Mouse (Mus musculus) liver (tissue): ENCODE measurements at regions not wholly inside any gene's neighbourhood (a gene's known extent, or its start where the extent isn't known, plus 50 kb on each side); places are given as distances from the start of the nearest gene placed in this dataset.

ENCODE experiments used
- DNase-seq: peaks from one replicate; pipeline ENCODE4 v3.0.0-alpha.2; 2020; ENCODE audit warnings: mixed read lengths

DNA sequence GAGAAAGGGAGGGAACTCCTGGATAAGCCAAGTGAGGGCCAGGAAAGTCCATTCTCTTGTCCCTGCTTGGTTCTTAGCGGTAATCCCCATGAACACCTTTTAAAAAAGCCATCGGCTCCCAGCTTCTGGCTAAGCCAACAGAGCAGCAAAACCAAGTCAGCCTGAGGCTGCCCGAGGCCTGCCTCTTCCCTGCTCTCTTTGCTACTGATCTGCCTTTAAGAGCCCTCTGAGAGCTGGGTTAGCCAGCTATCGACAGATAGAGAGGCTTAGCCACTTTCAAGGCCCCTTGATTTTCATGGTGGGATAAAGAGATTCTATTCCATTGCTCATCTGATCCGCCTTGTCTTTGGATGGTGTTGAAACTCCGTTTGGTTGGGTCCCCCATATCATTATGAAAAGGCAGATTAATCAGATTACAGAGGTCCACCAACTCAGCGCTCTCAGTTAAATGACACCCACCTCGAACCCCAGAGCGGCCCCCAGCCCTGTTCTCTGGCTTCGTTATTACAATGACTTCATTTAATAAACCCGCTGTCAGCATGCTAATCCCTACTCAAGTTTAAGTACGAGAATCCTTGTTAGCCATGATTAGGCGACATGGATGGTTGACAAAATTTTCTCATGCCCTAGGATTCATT is 66.1 kb downstream of the Slc4a3 start:
- DNase-seq, result no peak

DNA sequence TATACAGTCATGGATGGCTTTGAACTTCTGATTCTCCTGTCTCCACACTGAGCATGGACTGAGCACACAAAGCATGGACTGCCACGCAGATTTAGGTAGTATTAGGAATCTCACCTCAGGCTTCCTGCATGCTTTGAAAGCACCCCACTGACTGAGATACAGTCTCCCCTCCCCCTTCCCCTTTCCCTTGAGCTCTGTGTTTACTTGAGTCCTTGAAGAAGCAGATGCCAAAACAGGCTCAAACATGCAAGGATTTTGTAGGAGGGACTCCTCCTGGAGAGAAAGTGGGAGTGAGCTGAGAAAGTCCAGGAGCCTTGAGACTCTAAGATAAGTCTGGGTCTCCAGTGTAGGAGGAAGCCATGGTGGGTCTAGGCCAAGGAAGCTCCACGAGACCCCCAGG is 67.1 kb downstream of the Slc4a3 start:
- no peak for DNase-seq

DNA sequence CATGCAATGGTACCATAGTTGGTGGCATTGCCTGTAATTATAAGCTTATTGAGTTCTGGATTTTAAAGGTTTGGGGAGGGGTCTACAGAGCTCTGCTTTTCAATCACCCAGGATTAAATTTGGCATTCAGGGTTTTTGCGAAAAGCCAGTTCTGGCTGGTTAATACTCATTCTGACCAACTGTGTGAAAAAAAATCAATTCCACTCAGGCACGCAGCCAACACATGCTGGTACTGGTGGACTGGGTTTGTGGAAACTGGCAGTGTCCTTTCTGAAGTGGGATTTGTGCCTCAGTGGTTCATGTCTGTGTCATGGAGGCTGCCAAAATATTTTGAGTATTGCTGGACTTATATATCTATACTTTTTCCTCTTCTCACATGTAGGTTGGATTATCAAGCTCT is 70.9 kb downstream of the Slc4a3 start:
- no peak for DNase-seq

DNA sequence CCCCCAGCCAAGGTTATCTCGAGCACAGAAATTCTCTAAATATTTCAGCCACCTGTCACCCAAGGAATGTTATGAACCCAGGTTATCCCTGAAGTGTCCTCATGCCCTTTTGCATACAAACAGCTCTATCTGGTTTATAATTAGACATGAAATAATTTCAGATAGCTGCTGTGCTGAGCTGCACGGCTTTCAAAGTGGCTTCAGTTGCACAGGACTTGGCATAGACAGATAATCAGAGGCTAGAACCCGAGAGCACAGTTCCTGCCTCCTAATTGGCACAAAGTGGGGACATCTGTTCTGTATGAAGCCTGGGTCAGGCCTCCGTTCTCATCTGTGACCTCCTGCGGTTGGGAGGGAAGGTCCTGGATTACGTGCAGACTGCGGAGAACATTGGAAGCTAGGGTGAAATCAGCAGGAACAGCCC is 72.3 kb downstream of the Slc4a3 start:
- no peak for DNase-seq

DNA sequence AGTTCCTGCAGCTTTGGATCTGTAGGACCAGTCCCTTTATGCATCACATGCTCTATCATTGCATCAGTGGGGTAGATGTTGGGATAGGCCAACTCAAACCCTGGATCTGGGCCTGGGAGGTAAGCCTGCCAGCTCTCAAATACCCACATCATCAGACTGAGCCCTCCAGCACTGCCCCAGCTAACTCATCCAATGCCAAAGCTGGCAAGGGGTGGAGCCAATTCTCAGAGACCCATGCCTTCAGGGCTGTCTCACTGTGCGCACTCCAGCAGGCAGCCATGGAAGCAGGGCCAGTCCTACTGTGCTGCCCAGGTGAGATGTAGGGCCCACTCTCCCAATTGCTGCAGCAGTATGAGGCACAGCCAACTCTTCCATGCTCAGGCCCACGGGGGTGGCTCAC is 84.2 kb downstream of the Slc4a3 start:
- DNase-seq, result no peak

DNA sequence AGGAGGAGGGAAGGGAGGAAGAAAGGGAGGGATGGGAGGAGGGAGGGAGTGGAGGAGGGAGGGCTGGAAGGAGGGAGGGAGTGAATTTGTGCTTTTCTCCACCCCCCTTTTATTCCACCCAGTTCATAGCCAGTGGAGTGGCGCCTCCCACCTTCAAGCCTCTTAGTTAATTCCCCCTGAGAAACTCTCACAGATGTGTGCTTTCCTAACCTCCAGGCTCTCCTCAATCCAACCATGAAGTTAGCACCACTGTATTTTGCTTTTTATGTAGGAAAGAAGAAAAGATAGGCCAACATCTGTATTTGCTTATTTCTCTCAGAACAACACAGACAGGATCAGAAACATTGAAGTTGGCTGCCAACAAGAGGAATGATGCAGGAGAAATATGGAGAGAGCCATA is 85.7 kb downstream of the Slc4a3 start:
- DNase-seq, result no peak

DNA sequence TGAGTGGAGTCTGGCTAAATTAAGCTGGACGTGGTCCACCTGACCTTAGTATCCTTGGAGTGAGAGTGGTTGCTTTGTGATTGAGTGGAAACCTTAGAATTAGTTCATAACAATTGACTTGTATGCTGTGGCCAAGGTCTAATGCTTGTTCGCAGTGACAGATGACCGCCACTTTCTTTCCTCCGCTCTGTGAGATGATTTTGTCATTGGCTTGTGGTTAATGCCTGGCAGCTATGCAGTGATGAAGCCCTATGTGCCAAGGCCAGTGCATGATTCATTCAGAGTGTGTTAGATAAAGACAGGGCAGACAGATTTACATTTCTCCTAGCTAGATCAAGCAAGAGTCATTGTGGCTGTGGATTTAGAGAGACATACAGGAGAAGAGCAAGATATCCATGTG is 89.5 kb downstream of the Slc4a3 start:
- DNase-seq, result no peak

DNA sequence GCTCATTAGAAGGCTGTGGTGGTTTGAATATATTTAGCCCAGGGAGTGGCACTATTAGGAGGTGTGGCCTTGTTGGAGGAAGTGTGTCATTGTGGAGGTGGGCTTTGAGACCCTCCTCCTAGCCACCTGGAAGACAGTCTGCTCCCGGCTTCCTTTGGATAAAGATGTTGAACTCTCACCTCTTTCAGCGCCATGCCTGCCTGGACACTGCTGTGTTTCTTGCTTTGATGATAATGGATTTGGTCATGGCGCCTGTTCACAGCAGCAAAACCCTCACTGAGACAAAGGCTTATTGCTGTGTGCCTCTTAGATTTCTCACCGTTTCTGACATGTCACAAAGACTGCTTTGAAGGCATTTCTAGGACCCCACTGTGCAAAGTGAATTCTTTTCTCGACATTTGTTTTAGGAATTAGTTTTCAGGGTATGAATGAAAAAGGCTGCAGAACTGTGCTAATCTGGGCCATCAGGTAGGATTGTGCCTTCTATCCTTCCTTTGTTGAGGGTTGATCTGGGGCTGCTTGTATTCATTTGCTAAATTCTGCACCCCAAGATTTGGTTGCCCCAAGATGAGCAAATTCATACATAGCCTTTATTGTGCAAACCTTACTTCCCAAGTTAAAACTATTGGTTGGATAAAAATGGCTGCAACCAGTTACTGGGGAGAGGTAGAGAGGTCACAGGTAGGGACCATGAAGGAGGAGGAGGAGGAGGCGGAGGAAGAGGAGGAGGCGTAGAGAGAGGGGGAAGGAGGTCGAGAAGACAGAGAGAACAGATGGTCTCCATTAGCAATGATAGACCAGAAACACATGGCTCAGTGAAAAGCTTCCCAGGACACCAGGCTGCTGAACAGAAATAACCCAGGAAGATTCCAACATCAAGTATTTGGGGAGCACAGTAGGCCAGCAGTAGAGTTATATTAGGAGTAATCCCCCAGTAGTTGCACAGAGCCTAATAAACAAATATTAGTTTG is 93.2 kb downstream of the Slc4a3 start:
- no peak for DNase-seq

DNA sequence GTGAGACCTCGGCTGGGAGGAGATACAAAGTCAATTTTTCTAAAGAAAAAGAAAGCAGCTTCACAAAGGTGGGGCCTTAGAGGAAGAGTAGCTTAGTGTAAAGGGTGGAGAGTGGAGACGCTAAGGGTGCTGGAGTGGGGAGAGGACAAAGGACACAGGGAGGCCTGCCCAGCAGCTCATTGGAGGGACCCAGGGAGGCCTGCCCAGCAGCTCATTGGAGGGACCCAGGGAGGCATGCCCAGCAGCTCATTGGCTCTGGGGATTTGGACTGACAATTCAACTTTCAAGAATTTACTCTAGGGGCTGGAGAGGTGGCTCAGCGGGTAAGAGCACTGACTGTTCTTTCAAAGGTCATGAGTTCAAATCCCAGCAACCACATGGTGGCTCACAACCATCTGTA is 96.4 kb downstream of the Slc4a3 start:
- no peak for DNase-seq

DNA sequence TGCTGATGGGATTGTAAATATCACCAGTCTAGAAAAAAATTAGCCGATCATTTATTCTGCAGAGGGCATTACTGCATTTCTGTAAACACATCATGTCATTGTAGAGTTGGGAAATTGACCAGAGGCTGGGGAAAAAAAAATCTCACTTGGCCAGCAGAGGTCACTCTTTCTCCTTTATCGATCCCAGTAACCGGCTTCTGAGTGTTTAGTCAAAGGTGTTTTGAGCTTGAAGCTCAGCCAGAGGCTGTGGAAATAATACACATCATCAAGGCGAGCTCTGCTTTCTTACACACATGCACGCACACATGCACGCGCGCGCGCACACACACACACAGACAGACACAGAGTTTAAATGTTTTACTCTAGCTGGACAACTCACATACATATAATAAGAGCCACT is 106.5 kb downstream of the Slc4a3 start:
- no peak for DNase-seq

DNA sequence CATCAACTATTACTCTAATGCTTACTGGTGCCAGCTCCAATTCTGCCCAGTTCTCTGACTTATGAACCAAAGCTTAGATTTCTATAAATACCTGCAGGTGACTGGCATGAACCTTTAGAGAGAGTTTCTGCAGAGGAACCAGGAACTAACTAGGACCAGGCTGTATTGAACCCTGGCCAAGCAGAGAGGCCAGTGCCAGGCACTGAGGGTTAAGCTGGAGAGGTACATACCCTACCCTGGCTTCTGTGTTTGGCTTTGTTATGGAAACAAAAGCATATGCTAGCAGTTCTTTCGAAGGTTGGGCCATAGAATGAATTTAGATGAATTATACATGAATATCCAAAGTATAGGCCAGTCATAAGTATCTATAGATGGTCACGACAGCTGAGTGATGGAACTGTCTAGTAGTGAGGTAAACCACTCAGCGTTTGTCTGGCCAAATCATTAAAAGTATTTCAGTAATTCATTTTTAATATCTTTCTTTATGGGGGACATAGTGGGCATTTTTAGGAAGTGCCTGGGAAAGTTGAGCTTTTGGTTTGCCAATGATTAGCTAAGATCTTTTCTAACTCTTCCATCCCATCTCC is 107.0 kb downstream of the Slc4a3 start:
- no peak for DNase-seq

DNA sequence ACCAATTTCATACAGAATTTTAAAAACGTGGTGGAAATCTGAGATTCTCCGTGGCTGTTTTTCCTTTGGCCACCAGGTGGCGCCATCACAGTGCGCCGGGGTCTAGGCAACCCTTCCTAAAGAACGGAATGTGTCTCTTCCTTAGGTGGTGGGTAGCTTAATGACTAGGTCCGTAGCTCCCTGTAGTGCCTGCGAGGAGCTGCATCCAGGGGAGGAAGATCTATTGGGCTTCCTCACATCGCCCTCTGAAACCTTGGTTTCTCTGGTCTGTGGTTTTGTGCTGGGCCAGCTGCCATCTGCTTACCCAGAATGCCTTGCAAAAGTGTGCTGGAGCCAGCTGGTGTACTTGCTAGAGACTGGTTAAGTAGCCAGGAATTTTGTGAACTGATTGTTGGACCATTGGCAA is 107.6 kb downstream of the Slc4a3 start:
- DNase-seq, result peak; percentile 25

DNA sequence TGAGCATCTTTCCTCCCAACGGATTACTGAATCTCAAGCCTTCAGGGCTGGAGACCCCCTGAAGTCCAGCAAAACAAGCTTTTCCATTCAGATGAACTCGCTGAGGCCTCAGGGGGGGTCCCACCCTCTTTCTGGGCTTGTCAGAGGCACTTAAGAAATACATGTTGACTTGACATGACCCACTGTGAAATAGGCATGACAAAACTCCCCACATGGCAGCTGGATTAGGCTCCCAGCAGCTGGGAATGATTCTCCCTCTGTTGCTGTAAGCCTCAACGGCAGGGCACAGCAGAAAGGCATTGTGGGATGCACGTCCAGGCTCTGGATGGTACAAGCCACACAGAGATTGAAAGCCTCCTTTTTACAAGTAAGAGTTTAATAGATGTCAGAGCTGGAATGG is 110.5 kb downstream of the Slc4a3 start:
- DNase-seq, result no peak

DNA sequence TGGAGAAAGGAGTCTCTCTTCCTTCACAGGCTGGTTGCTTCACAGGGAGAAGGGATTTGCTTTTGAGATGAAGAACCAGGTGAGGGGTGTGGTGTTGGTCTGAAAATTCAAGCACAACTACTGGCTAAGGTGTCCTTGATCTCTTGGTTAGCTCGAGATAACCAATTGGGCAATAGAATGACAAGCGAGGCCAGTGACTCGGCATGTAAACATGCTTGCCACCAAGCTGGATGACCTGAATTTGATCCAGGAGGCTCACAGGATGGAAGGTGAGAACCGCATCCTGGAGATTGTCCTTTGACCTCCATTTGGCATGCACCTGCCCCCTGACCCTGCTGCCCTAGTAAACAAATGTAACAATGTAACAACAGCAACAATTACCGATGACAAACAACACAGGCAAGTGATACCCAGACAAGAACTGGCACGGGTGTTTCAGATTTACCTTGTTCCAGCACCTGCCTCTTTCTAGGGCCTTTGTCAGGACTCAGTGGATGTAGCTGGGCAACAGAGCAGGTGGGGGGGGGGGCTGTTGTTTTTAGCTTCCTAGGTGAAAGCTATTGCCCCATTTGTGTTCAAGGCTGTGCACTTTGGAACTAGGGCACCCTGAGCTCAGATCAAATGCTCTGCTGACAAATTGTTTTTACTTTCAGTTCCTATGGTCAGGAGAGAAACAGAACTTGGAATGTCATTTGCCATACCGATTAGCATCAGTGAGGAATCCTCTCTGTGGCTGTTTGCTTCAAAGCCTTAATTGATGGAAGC is 114.5 kb downstream of the Slc4a3 start:
- no peak for DNase-seq

DNA sequence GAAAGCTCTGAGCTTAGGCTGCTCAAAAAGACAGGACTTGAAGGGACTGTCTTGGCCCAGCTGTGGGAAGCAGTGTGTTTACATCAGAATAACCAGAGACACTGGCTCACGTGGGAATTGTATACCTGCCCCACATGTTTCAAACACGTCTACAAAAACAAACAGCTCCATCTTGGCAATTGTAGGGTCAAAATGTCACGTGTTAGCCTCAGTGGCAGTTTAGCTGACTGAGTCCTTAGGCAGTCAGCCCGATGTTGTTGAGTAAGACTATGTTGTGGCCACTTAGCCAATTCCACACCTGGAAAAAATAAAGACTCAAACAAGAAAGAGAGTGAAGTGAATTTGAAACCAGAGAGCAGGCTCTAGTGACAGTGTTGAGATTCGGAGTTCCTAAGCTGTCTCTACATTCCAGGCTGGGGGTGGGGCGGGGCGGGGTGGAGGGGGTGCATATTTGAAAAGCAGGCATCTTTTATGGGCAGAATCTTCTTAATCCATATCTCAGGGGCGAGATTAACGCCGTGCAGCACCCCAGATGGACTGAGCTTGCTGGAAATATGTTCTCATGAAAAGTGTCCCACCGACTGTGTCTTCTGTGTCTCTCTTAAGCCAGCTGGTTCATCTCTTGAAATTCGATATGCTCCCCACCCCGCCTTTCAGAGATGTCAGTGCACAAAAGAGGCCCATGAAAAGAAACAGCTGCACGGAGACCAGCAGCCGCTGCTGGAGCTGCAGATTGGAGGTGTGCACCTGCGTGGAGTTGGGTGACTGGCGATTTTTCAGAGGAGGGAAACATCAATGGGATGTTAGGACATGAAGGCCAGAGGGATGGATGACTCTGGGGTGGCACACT is 116.3 kb downstream of the Slc4a3 start:
- peak; percentile 22 for DNase-seq

DNA sequence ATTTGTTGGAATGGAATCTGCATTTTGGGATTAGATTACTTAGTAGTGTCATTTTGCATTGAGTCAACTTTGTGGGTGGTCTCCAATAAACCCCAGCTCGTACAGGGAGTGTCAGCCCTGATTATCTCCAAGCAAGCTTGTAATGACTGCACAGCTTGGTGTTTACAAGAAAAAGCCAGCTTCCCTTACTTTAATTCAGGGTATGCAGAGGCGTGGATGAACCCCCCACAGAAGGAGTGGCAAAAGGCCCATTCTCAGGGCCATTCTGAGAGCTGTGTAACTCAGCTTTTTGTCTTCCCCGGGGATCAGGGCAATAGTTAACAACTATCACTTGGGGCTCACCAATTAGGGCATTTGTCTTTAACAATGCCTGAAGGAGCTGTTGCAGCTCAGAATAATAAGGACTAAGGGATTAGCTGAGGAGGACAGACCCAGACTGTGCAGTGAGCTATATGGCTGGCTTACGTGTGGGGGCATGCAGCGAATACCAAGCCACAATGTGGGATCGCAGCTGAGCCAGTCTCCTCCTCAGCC is 121.7 kb downstream of the Slc4a3 start:
- DNase-seq, result no peak

DNA sequence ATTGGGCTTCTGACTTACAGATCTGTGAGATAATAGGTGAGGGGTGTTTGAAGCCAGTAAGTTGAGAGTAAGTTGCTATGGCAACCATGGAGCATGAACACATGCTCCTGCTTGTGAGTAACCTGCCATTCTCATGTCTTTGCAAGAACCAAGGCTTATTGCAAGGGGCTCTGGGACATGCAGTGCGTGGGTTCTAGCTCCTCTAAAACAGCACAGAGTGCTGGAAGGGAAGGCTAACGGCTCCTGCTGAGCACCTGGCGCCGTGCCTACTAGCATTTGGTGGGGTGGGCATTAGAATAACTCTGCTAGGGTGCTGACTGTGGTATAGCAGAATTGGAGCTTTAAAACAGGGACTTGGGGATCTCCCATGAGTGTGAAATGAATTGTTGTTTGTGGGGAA is 130.2 kb downstream of the Slc4a3 start:
- no peak for DNase-seq

DNA sequence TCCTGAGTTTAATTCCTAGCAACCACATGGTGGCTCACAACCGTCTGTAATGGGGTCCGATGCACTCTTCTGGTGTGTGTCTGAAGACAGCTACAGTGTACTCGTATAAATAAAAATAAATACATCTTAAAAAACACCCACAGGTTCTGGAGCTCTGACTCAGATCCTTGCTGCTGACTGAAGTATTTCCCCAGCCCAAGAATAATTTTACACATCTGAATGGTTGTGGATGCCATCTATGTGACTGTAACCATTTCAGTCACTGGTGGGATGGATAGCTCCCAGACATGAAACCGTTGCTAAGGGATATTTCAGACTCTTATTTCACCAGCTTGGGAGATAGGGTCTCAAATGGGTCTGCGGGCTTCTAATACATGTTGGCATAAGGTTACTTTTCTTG is 131.6 kb downstream of the Slc4a3 start:
- no peak for DNase-seq

DNA sequence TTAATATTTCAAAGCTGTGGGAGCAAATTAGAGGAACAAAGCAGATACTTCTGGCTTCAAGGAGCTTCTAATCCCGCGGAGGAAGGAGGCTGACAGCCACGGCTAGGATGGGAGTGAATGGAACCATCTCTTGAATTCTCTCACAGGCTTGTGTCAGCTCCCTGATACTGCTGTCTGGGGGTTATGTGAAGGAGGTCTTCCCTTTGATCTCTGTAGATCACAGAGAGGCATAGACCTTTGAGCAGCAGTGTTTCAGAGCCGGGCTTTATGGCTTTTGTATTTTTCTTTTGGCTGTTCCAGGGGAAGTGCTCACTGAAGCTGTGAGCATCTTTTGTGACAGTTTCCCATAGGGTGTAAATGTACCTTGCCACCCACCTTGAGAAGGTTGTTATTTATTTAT is 132.2 kb downstream of the Slc4a3 start:
- no peak for DNase-seq

DNA sequence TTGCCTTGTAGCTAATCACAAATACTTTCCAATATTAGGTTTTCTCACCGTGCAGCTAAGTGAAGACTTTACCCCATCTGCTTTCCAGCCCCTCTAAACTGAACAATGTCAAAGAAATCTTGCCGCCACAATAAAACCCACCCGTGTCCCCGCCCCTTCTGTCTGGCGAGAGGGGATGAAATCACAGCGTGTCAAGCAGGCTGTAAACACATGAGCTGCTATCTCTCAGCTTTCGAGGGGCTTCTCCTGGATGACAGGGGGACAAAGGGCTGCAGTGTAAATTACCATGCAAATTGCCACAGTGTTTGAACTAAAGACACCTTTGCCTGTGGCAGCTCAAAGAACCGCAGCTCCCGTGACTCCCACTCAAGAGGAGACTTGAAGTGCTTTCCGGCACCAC is 134.3 kb downstream of the Slc4a3 start:
- no peak for DNase-seq

DNA sequence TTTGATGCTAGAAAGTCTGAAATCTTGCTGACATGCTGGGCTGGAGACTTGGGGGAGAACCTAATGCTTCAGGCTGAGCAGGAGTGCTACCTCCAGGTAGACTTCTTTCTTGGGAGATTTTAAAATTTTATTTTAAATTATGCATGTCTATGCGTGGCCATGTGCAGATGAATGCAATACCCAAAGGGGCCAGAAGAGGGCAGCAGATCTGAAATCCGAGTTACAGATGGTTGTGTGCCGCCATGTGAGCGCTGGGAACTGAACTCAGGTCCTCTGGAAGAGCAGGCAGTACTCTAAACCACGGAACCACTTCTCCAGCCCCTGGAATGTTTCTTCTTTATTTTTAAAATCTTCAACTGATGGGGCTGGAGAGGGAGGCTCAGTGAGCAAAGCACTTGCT is 135.8 kb downstream of the Slc4a3 start:
- no peak for DNase-seq

DNA sequence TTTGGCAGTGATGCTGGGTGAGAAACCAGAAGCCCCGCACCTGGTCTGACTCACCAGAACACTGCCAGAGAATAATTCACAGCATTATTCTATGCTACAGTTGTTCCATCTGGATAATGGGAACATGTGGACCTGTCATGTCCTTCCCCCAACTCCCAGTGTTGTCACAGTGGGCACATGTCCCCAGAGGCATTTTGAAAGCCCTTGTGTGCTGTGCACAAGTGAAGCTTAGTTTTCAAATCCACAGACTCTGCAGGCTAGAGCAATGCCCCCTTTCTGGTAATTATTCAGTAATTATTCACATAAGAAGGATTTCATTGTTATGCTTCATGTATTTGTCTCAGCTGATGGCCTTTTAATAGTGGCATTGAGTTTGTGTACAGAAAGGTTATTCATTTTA is 146.7 kb downstream of the Slc4a3 start:
- DNase-seq, result no peak
